Mouse (Mus musculus): Measurements from ENCODE around the gene Matk.

Matk gene

GRCm38 (mm10) chr10:81266211-81267105 lies 13.7 kb downstream of the Matk start, which contains the start of the genes Mrpl54 and Apba3:
TSS of gene Mrpl54 (minus strand) at chr10:81266934.
TSS of gene Apba3 (plus strand) at chr10:81266960.
- no peak for TF ChIP-seq GATA4 (IDR thresholded peaks at IDR 0.05; ENCODE audit: insufficient replicate concordance, low read length)

GRCm38 (mm10) chr10:81268056-81268455 lies 15.3 kb downstream of the Matk start:
- TF ChIP-seq GATA4 (IDR thresholded peaks at IDR 0.05; ENCODE audit: insufficient replicate concordance, low read length): no peak; the same call in 1 of the 2 replicates

DNA sequence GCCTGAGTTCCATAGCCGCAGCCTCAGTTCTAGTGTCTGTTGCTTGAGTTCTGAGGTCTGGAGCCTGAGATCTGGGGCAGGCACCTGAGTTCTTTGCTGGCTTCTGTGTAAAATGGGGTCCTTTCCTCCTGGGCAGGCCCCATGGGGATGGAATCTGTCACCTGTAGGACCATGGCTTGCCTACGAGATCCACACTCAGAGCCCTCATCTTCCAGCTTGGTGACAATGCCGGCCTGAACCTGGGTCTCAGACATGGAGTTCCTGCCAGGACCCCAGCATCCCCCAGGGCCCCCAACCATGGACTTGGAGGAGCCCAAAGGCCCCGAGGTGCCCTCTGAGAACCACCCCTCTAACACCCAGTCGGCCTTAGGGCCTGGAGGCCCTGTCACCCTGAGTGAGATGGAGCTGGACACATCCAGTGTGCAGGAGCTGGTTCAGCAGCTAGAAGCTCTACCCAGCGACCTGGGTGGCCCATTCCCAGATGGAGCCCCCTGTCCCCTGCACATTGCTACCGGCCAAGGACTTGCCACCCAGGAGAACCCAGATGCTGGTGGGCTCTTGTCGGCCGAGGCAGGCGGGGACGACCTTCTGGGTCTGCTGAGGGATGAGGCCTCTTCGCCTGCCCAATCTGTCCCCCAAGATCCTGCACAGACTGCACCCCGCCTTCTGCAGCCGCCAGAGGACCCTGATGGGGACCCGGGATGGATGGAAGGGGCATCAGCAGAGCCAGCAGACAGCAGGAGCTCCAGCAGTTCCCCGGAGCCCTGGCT lies 16.1 kb downstream of the Matk start:
- no peak for TF ChIP-seq GATA4 (IDR thresholded peaks at IDR 0.05; ENCODE audit: insufficient replicate concordance, low read length)

DNA sequence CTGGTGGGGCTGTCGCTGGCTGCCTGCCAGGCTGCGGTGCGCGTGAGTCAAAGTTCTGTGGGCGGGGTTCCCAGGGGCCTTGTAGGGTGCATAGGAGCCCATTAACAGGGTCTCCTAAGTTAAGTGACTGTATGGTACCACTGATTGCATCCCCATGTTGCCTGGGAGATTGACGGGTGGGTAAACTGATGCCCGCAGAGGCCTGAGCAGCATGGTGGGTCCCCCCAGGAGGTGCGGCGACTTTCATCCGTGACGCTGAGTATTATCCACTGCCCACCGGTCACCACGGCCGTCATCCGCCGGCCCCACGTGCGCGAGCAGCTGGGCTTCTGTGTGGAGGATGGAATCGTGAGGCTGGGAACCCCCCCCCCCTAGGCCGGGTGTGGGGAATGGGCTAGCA lies 19.6 kb downstream of the Matk start:
- TF ChIP-seq GATA4 (IDR thresholded peaks at IDR 0.05; ENCODE audit: insufficient replicate concordance, low read length): no peak

DNA sequence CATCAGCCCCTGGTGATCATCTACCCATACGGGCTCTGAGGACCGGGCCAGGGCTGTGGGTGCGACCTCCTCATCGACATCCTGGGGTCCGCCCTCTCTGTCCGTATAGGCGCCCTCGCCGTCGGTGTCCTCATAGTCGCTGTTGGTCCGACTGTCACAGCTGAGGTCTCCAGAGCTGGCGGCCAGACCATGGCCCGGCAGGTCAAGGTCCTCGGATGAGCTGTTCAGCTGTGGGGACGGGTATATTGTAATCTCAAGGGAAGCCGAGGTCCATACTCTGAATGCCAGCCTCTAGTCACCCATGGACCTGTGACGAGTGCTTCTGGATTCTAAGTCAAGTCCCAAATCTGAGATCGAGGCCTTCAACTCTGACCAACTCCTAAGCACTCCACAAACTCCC lies 21.1 kb downstream of the Matk start:
- TF ChIP-seq GATA4 (IDR thresholded peaks at IDR 0.05; ENCODE audit: insufficient replicate concordance, low read length): no peak

DNA sequence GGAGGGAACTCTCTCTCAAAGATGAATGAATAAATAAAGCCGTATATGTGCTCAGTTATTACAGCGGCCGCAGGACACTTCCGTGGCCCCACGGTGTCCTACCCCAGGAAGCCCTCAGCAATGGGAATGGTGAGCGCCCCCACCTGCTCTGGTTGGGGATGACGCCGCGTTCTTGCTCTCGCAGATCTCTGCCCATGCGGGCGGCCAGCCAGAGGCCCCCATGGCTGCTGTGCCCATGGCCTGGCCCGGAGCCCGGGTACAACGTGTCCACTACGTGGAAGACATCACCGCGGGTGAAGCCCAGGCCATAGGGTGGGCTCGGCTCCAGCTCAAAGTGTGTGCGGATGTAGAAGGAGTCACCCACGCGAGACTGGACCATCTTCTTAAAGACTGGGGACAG lies 24.9 kb downstream of the Matk start:
- no peak for TF ChIP-seq GATA4 (IDR thresholded peaks at IDR 0.05; ENCODE audit: insufficient replicate concordance, low read length)

- no peak for TF ChIP-seq GATA4 (IDR thresholded peaks at IDR 0.05; ENCODE audit: insufficient replicate concordance, low read length)
Observed at GRCm38 (mm10) chr10:81279496-81279895, 26.8 kb downstream of the Matk start.

GRCm38 (mm10) chr10:81284189-81284588 lies 31.5 kb downstream of the Matk start:
- no peak for TF ChIP-seq GATA4 (IDR thresholded peaks at IDR 0.05; ENCODE audit: insufficient replicate concordance, low read length)

- TF ChIP-seq GATA4 (IDR thresholded peaks at IDR 0.05; ENCODE audit: insufficient replicate concordance, low read length): no peak
Observed at GRCm38 (mm10) chr10:81284719-81285118, 32.0 kb downstream of the Matk start.

GRCm38 (mm10) chr10:81285694-81286450 lies 33.1 kb downstream of the Matk start:
- no peak for TF ChIP-seq GATA4 (IDR thresholded peaks at IDR 0.05; ENCODE audit: insufficient replicate concordance, low read length)

DNA sequence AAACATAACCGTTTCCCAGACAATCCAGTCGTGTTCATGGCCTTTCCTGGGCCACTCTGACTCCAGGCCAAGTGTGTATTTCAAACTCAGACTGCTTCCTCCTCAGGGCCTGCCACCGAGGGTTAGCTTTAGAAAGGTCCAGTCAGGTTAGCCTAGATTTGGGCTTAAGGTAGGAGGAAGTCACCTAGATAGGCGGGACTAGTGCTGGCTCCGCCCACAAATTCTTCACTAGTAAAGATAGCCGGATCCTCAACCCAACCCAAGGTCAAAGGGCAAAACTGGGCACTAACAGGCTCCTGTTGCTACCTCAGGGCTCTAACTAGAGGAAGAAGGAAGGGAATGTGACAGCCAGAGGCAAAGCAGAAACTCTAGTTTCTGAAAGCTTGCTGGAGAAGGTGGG lies 33.9 kb downstream of the Matk start:
- no peak for TF ChIP-seq GATA4 (IDR thresholded peaks at IDR 0.05; ENCODE audit: insufficient replicate concordance, low read length)

DNA sequence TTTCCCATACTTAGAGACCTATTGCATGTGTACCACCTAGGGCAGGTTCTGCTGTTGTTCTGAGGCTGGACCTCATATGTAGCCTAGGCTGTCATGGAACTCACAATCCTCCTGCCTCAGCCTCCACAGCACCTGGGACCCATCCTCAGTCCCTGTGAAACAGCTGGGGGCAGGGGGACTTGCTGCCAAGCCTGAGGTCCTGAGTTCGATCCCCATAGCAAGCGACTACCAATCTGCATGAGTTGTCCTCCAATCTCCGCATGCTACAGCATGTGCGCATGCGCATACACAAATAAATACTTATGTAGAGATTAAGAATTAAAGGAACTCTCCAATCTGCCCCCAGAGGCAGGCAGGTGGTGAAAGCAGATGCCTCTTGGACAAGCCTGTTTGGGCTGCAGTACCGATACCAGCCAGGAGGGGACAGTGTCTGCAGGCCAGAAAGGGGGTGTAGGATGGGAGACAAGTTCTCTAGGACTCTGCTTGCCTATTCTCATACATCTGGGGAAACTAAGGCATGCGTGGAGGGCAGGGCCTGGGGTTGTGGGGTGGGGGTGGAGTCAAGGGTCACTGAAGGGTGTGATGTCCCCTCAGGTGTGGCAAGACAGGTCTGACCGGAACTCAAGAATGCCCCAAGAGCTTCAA lies 34.9 kb downstream of the Matk start:
- no peak for TF ChIP-seq GATA4 (IDR thresholded peaks at IDR 0.05; ENCODE audit: insufficient replicate concordance, low read length)

DNA sequence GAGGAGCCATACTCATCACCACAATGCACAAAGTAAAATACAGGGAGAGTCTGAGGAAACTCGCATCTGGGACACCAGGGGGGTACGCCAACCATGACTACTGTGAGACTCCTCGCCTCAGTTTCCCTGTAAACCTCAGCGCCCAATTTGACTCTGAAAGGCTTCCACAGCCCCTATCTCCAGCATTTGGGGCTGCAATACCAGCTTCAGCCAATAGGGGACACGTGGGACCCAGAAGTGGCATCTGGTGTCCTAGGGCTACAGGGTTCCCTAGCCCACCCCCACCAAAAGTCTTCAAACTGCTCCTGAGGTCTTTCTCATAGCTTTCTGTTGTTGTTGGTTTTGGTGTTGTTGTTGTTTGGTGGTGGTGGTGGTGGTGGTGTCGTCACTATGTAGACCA lies 35.9 kb downstream of the Matk start:
- TF ChIP-seq GATA4 (IDR thresholded peaks at IDR 0.05; ENCODE audit: insufficient replicate concordance, low read length): no peak

GRCm38 (mm10) chr10:81289278-81289677 lies 36.5 kb downstream of the Matk start:
- no peak for TF ChIP-seq GATA4 (IDR thresholded peaks at IDR 0.05; ENCODE audit: insufficient replicate concordance, low read length)

- TF ChIP-seq GATA4 (IDR thresholded peaks at IDR 0.05; ENCODE audit: insufficient replicate concordance, low read length): no peak
Observed at GRCm38 (mm10) chr10:81289811-81290210, 37.1 kb downstream of the Matk start.
